Mouse (Mus musculus) spleen, postnatal 0 days (tissue): ENCODE data around the gene Pnlip. TPM values are rescaled to one million over a fixed set of nuclear protein-coding genes. Genes with fewer than 3 reads are reported as not detected.

Experiments
- polyA plus RNA-seq: library from polyadenylated mRNA; unstranded; fragments of >200 nt; fragmentation: Nextera tagmentation; extraction: Ambion mirVana; gene quantifications from 2 replicates; pipeline ENCODE4 v1.2.1, GENCODE M21; 2015

Pnlip gene
- 0.13 TPM in 1 of 2 replicates, not detected in the other for polyA plus RNA-seq

DNA sequence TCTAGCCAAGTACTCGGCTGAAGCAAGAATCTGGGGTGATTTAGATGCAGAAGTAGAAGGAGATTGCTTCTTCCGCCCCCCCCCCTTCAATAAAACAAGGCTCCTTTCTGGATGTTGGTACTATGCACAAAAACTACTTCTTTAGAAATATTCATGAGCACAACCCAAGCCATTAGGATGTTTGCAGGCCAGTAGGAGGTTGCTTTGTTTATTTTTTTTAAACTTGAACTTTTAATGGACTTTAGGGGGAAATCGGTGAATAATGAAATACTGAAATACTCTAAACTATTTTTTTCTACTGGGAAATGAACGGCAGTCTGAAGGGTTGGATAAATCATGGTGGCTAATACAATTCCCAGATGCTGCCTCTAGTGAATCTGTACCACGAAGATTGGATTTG is at the start of gene Pnlip:
Gene Pnlip (plus strand): TSS at position 301 of the 400 bp plus-strand sequence.

DNA sequence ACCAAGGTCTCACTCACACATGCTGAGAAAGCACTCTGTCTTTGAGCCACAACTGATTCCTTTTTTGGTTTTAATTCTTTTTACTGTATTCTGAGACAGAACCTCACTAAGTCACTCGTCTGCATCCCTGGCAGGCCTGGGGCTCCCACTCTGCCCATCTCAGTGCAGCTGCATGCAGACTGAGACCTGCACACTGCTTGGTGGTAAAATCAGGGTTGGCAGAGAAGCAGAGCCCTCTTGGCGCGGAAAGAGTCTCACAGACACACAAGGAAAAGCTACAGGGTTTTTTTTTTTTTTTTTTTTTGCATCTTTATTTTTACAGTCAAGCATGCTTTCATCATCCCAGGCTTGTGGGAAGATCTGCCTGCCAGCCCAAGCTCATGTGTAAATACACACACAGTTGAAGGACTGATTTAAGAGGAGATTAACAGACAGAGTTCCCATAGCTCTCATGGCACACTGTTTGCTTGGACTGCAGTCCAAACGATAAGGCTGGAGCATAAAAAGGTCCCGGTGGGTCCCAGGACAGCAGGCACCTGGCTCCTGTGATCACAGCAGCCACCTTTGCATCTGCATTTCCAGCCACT is 76.2 kb downstream of the Pnlip start, which contains the start of gene Pnliprp1:
Gene Pnliprp1 (plus strand): TSS at position 443 of the 587 bp plus-strand sequence.

Other genes with a start within 250 kb of the Pnlip start
- 0.91 and 1.6 TPM in 2 replicates for gene Gfra1, start 196.6 kb upstream of the Pnlip start, polyA plus RNA-seq
- gene Ccdc172, start 140.5 kb upstream of the Pnlip start, polyA plus RNA-seq, result not detected in 2 replicates
- gene Pnliprp1, start 76.4 kb downstream of the Pnlip start, polyA plus RNA-seq, result 38.5 and 96.8 TPM in 2 replicates
- 0.99 and 3.6 TPM in 2 replicates for gene Pnliprp2, start 107.2 kb downstream of the Pnlip start, polyA plus RNA-seq
- gene 1700019N19Rik, start 142.0 kb downstream of the Pnlip start, polyA plus RNA-seq, result not detected in 2 replicates